Mouse (Mus musculus) lung, adult 2 months (tissue): ENCODE data around the gene Lrrn4cl.

Source experiments
- CTCF ChIP-seq: fragments of 200-500 bp; IDR thresholded peaks from 2 replicates; pipeline ENCODE4 v1.5.1; 2011; ENCODE audit warnings: mild to moderate bottlenecking, low read length, control low read depth; ENCODE audit not compliant: insufficient read depth
- POLR2A ChIP-seq: fragments of 200-500 bp; IDR thresholded peaks from 2 replicates; pipeline ENCODE4 v1.6.1; 2011; ENCODE audit warnings: low read depth, mild to moderate bottlenecking, control low read depth, low read length, borderline replicate concordance; ENCODE audit errors: extremely low read depth

DNA sequence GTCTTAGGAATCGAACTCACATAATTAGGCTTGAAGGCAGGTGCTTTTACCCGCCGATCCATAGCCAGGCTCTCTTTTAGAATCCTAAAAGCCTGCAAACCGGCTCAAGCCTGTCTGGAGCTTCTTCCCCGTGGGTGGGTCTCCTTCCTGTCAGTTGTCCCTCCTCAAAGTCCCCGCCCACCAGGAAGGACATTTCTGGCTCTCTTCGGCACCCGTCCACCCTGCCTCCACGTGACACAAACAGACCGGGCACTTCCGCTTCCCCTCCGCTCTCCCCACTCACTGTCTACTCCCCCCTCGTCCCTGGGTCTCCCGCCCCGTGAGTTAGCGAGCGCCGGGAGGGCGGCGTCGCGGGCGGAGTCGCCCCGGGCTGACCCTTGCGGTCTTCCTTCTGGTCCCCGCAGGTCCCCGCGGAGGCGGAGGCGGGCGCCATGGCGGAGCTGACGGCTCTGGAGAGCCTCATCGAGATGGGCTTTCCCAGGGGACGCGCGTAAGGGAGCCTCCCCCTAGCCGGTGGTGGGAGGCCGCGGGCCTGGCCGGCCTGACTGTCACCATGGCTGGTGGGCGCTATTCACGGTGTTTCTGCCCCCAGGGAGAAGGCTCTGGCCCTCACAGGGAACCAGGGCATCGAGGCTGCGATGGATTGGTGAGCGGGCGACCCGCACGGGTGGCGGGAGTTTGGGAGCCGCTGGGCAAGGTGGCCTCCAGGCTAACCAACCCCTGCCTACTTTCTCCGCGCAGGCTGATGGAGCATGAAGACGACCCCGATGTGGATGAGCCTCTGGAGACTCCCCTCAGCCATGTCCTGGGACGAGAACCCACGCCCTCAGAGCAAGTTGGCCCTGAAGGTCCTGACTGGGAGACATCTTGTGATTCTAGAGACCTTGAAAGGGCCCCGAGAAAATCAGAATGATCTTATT lies 21.0 kb downstream of the Lrrn4cl start, which contains the start of gene Ubxn1:
- TF ChIP-seq POLR2A, result peak; percentile 51; the same call in 1 of the 2 replicates
- TF ChIP-seq CTCF, result no peak
